Mouse (Mus musculus) limb, embryonic 14.5 days (tissue): Measurements from ENCODE around the gene Cnn2. TPM values are rescaled to one million over a fixed set of nuclear protein-coding genes. Genes with fewer than 3 reads are reported as not detected.

ENCODE experiments used
- ATAC-seq: fragments of 200-750 bp; cut with Nextera tagmentation; 2 replicates; pipeline ENCODE4 v1.8.0; 2017; ENCODE audit warnings: low read depth, moderate number of reproducible peaks, moderate TSS enrichment; ENCODE audit not compliant: low FRiP score
- DNase-seq: peaks from one replicate; pipeline ENCODE4 v3.0.0-alpha.2; 2015; ENCODE audit warnings: low spot score
- H3K27ac ChIP-seq: fragments of 300-500 bp; sonication (generic); replicated peaks from 2 replicates; pipeline ENCODE4 v1.5.1; 2014; ENCODE audit warnings: low read depth, mild to moderate bottlenecking, low read length, moderate library complexity, mixed read lengths
- H3K27me3 ChIP-seq: fragments of 300-500 bp; sonication (generic); 2 replicates; pipeline ENCODE4 v1.6.1; 2014; ENCODE audit warnings: low read length, mixed read lengths; ENCODE audit not compliant: control insufficient read depth, insufficient read depth
- H3K36me3 ChIP-seq: fragments of 300-500 bp; sonication (generic); 2 replicates; pipeline ENCODE4 v1.6.1; 2014; ENCODE audit warnings: mild to moderate bottlenecking, low read length, moderate library complexity, mixed read lengths; ENCODE audit not compliant: control insufficient read depth, insufficient read depth
- H3K4me1 ChIP-seq: fragments of 300-500 bp; sonication (generic); 2 replicates; pipeline ENCODE4 v1.6.1; 2014; ENCODE audit warnings: antibody characterized with exemption, low read length, mixed read lengths; ENCODE audit not compliant: control insufficient read depth, insufficient read depth
- H3K4me2 ChIP-seq: fragments of 300-500 bp; sonication (generic); replicated peaks from 2 replicates; pipeline ENCODE4 v1.6.1; 2014; ENCODE audit warnings: low read depth, mild to moderate bottlenecking, low read length, moderate library complexity; ENCODE audit not compliant: severe bottlenecking
- H3K4me3 ChIP-seq: fragments of 300-500 bp; sonication (generic); replicated peaks from 2 replicates; pipeline ENCODE4 v1.5.1; 2014; ENCODE audit warnings: low read length
- H3K9ac ChIP-seq: fragments of 300-500 bp; sonication (generic); 2 replicates; pipeline ENCODE4 v1.6.1; 2014; ENCODE audit warnings: mild to moderate bottlenecking, low read depth, low read length, moderate library complexity; ENCODE audit not compliant: severe bottlenecking
- H3K9me3 ChIP-seq: fragments of 300-500 bp; sonication (generic); 2 replicates; pipeline ENCODE4 v1.6.1; 2016; ENCODE audit warnings: low read length; ENCODE audit not compliant: control insufficient read depth
- POLR2A ChIP-seq: fragments of 200-500 bp; IDR thresholded peaks from 2 replicates; pipeline ENCODE4 v1.8.0; 2012; ENCODE audit warnings: inconsistent platforms, mild to moderate bottlenecking, moderate library complexity, borderline replicate concordance; ENCODE audit not compliant: insufficient read depth, insufficient read length; ENCODE audit errors: extremely low read depth
- WGBS: fragments of 180-500 bp; shearing (Covaris S2); extraction: QIAGEN DNeasy Blood & Tissue Kit; methylation state at CpG from one replicate; pipeline ENCODE4 v1.1.7; 2014; 5-methylcytosine and 5-hydroxymethylcytosine counted together
- polyA plus RNA-seq, 2 experiments: library from polyadenylated mRNA; depleted of rRNA in 1 of 2; stranded (reverse) in 1 of 2; unstranded in 1 of 2; fragments of >200 nt; fragmentation: Nextera tagmentation in 1 of 2; extraction: Ambion mirVana in 1 of 2; gene quantifications; 2 replicates each; pipeline versions ENCODE4 v1.2.1 to v1.2.3; 2012 to 2014

Cnn2 gene
- polyA plus RNA-seq, 2 experiments: 133 to 273 TPM

DNA sequence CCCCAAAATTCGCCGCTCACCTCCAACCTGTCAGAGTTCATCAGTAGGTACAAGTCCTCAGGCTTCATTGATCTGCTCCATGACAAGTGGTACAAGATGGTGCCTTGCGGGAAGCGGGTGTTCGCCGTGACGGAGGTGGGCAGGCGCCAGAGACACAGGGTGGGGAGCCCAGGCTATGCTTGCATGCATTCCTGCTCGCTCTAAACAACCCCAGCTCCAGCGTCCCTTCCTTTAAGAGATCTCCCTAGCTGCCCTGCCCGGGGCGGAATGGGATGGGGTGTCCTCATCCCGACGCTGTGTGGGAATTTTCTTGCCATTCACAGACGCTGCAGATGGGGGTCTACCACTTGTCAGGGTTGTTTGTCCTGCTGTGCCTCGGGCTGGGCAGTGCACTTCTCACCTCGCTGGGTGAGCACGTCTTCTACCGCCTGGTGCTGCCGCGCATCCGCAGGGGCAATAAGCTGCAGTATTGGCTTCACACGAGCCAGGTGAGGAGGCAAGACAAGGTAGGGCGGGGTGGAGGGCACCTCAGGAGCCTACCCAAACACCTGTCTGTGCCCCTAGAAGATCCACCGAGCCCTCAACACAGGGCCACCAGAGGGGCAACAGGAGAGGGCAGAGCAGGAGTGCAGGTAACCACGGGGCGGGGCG, 12.2 kb upstream of the Cnn2 start:
- H3K36me3 ChIP-seq: peaks cover 54% of the 10 kb centered on the region
- no peak for ATAC-seq
- 88% methylated on average over 28 of the region's 28 CpGs for WGBS

DNA sequence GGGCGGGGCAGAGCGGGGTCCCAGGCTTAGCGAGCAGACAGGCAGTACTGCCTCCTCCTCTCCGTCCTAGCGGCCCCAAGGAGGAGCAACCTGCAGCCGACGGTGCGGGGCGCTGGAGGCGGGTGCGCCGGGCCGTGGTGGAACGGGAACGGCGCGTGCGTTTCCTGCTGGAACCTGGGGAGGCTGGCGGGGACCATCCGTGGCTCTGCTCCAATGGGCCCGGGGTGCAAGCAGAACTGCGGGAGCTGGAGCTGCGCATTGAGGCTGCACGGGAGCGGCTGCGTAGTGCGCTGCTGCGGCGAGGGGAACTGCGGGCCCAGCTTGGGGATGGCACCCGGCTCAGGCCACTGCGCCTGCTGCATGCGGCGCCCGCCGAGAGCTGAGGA, 11.7 kb upstream of the Cnn2 start:
- DNase-seq (no peak), ATAC-seq (no peak)
- TF ChIP-seq POLR2A: no peak
- Histone ChIP-seq H3K4me1 (no peaks in the 10 kb centered on the region), H3K4me3 (no peak overlapping the region), H3K27me3 (no peaks in the 10 kb centered on the region), H3K36me3 (peaks cover 57% of the 10 kb centered on the region), H3K9me3 (no peaks in the 10 kb centered on the region), H3K4me2 (no peak overlapping the region), H3K27ac (no peak overlapping the region), H3K9ac (no peak overlapping the region)
- 74% methylated on average over 33 of the region's 36 CpGs for WGBS

More for the DNA sequence above, 12.2 kb upstream of the Cnn2 start:
- Histone ChIP-seq H3K27me3 (no peaks in the 10 kb centered on the region), H3K9ac (no peak overlapping the region), H3K4me3 (no peak overlapping the region), H3K4me1 (no peaks in the 10 kb centered on the region), H3K27ac (no peak overlapping the region), H3K4me2 (no peak overlapping the region), H3K9me3 (no peaks in the 10 kb centered on the region)
- DNase-seq: no peak
- TF ChIP-seq POLR2A: no peak

DNA sequence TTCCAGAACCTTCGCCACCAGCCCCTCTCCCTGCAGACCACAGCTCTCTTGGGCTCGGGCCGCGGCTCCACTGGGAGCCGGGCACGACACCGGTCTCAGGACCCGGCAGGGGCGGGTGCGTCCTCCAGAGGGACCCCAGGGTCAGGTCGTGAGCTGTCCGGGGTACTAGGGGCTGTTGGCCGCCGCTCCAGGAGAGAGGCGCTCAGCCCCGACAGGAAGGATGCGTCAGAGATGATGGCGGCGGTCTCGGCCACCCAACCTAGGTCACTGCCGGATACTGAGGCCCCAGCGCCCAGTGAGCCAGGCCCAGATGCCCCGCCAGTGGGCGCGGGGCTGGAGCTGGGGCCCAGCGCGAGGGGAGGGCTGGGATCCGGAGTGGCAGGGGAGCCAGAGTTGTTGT, 11.1 kb upstream of the Cnn2 start:
- no peaks in the 10 kb centered on the region for H3K9me3 ChIP-seq
- ATAC-seq (no peak), DNase-seq (no peak)
- peaks cover under 1% of the 10 kb centered on the region; the same call in 1 of the 2 replicates for H3K4me1 ChIP-seq
- H3K4me2 ChIP-seq: no peak overlapping the region
- WGBS: 88% methylated on average over 16 of the region's 28 CpGs
- no peak overlapping the region for H3K27ac ChIP-seq
- no peak for TF ChIP-seq POLR2A
- no peaks in the 10 kb centered on the region for H3K27me3 ChIP-seq
- H3K9ac ChIP-seq: no peak overlapping the region
- no peak overlapping the region for H3K4me3 ChIP-seq
- H3K36me3 ChIP-seq: peaks cover 57% of the 10 kb centered on the region

DNA sequence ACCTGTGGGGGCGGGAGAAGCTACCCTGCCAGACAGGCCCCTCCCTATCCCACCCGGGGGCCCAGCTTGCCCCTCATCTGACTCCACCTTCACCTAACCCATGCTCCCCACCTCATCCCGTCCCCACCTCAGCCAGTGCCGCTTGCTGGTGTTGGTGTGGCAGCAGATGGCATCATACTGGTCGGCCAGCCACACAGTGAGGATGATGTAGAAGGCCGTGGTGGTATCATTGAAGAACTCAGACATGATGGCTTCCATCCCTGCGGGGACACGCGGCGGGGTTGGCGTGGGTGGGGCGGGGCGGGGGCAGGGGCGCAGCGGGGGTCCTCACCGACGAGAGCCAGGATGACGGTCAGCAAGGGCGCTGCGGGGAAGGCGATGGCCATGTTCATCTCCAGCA, 10.3 kb upstream of the Cnn2 start:
- Histone ChIP-seq H3K4me2 (no peak overlapping the region), H3K9ac (no peak overlapping the region), H3K27ac (no peak overlapping the region), H3K4me3 (no peak overlapping the region), H3K9me3 (no peaks in the 10 kb centered on the region), H3K27me3 (no peaks in the 10 kb centered on the region), H3K4me1 (peaks cover 8% of the 10 kb centered on the region), H3K36me3 (peaks cover 57% of the 10 kb centered on the region)
- DNase-seq: no peak
- no peak for ATAC-seq
- WGBS: 94% methylated on average over 20 of the region's 21 CpGs
- no peak for TF ChIP-seq POLR2A

DNA sequence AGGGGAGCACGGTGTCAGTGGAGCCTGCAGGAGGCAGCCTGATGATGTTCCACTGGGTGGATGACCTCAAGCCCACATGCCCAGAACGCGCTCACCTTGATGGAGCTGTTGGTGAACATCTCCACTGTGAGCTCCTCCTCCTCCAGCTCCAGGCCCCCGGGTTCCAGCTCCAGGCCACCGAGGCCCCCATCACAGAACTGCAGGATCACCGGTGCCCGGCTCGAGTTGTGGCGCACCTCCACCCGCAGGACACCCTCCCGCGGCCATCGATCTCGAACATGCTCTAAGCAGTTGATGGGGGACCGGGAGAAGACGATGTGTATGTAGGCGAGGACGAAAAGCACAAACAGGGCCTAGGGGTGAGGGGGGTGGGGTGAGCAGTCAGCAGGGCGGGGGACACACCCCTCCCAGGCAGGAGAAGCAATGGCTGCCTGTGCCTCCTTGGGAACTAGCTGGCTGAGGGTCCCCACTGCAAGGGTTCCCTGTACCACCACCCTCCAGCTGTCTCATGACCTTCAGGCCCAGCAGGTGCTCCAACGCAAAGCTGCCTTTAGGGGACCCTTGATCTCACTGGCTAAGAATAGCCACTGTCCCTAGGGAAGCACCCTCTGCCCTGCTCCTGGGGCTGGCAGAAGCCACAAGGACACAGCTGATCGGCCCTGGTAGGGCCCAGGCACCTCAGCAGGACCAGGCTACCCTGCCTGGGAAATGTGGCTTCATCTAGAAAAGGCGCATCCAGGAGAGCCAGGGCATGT, 8.8 kb upstream of the Cnn2 start:
- ATAC-seq (no peak), DNase-seq (no peak)
- Histone ChIP-seq H3K4me3 (no peak overlapping the region), H3K4me2 (no peak overlapping the region), H3K27ac (no peak overlapping the region), H3K36me3 (peaks cover 54% of the 10 kb centered on the region), H3K9me3 (no peaks in the 10 kb centered on the region), H3K27me3 (no peaks in the 10 kb centered on the region), H3K4me1 (peaks cover 13% of the 10 kb centered on the region), H3K9ac (no peak overlapping the region)
- no peak for TF ChIP-seq POLR2A
- WGBS: 93% methylated on average over 22 of the region's 22 CpGs
